Mouse (Mus musculus) heart, embryonic 11.5 days (tissue): ENCODE measurements around the gene Nos1ap. TPM values are rescaled to one million over a fixed set of nuclear protein-coding genes. Genes with fewer than 3 reads are reported as not detected.

ENCODE experiments used
- ATAC-seq: fragments of 200-750 bp; cut with Nextera tagmentation; replicated peaks from 2 replicates; pipeline ENCODE4 v1.8.0; 2017; ENCODE audit warnings: moderate library complexity; ENCODE audit not compliant: insufficient number of reproducible peaks, low FRiP score, low TSS enrichment
- H3K27ac ChIP-seq: fragments of 300-500 bp; sonication (generic); 2 replicates; pipeline ENCODE4 v1.5.1; 2014; ENCODE audit warnings: mild to moderate bottlenecking, low read depth, low read length
- H3K27me3 ChIP-seq: fragments of 300-500 bp; sonication (generic); 2 replicates; pipeline ENCODE4 v1.6.1; 2014; ENCODE audit warnings: mild to moderate bottlenecking, low read length, mixed read lengths; ENCODE audit not compliant: control insufficient read depth, insufficient read depth
- H3K36me3 ChIP-seq: fragments of 300-500 bp; sonication (generic); 2 replicates; pipeline ENCODE4 v1.6.1; 2014; ENCODE audit warnings: mild to moderate bottlenecking, low read length, moderate library complexity, mixed read lengths; ENCODE audit not compliant: control insufficient read depth, insufficient read depth
- H3K4me1 ChIP-seq: fragments of 300-500 bp; sonication (generic); 2 replicates; pipeline ENCODE4 v1.6.1; 2014; ENCODE audit warnings: low read length; ENCODE audit not compliant: control insufficient read depth, insufficient read depth
- H3K4me2 ChIP-seq: fragments of 300-500 bp; sonication (generic); 2 replicates; pipeline ENCODE4 v1.6.1; 2014; ENCODE audit warnings: mild to moderate bottlenecking, moderate library complexity
- H3K4me3 ChIP-seq: fragments of 300-500 bp; sonication (generic); 2 replicates; pipeline ENCODE4 v1.5.1; 2014; ENCODE audit warnings: low read depth, low read length
- H3K9ac ChIP-seq: fragments of 300-500 bp; sonication (generic); 2 replicates; pipeline ENCODE4 v1.6.1; 2014; ENCODE audit warnings: mild to moderate bottlenecking, low read depth, low read length, moderate library complexity
- H3K9me3 ChIP-seq: fragments of 300-500 bp; sonication (generic); replicated peaks from 2 replicates; pipeline ENCODE4 v1.6.1; 2016; ENCODE audit warnings: low read length; ENCODE audit not compliant: control insufficient read depth
- WGBS: fragments of 180-500 bp; shearing (Covaris S2); extraction: QIAGEN DNeasy Blood & Tissue Kit; methylation state at CpG from one replicate; pipeline ENCODE4 v1.1.7; 2014; ENCODE audit not compliant: insufficient replicate concordance; 5-methylcytosine and 5-hydroxymethylcytosine counted together
- polyA plus RNA-seq: library from polyadenylated mRNA; unstranded; fragments of >200 nt; fragmentation: Nextera tagmentation; extraction: Ambion mirVana; gene quantifications from 2 replicates; pipeline ENCODE4 v1.2.1, GENCODE M21; 2014

The Nos1ap gene
- polyA plus RNA-seq, 1 experiment from 2014 or later, result 15.5 TPM

DNA sequence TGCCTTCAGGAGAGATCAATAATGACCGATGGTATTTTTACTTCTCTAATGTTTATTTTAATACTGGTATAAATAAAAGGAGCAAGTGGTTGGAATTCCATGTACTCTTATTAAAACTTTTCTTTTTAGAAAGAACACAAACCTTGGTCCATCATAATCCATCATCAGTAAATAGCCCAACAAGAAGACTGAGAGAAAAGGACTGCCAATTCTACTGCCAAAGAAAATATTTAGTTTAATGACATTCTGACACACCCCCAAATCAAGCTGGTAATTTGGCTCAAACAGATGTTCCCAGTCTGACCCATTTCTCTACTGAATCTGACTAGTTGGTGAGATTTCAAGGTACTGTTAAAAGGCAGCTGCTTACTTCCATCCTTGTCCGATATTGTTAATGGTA lies 161.5 kb downstream of the Nos1ap start:
- no peak for ATAC-seq
- Histone ChIP-seq H3K36me3 (no peaks in the 10 kb centered on the region), H3K4me2 (no peak overlapping the region), H3K4me3 (no peak overlapping the region), H3K4me1 (peaks cover 18% of the 10 kb centered on the region), H3K9ac (no peak overlapping the region), H3K9me3 (no peaks in the 10 kb centered on the region), H3K27me3 (no peaks in the 10 kb centered on the region), H3K27ac (no peak overlapping the region)
- WGBS, result 84% methylated on average over 2 of the region's 2 CpGs

DNA sequence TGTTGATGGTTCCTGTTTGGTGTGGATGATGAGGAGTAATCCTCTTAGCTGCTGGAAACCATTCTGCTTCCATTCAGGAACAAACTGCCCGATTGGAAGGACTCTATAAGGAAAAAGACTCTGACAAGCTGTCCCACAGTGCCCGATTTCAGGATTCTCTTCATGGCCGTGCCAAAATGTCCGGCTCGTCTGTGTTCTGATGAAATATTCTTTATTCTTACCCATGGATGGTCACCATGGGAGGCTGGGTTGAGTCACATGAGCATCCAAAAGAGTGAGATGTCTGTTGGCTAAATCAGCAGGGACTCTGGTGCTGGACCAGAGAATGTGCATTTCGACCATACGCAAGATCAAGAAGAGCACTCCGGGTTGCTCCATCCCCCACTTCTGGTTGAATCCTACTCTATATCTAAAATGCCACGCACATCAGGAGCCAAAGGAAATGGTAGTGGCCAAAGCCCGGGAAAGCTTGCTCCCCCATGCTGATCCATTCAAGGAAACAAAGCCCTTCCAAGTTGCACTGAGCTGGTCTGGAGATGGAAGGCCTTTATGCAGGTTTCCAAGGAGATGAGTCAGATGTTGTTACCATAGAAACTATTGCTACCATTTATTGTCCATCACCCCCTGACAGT lies 165.3 kb downstream of the Nos1ap start:
- WGBS, result 87% methylated on average over 10 of the region's 10 CpGs
- Histone ChIP-seq H3K36me3 (no peaks in the 10 kb centered on the region), H3K27ac (no peak overlapping the region), H3K4me2 (no peak overlapping the region), H3K4me3 (no peak overlapping the region), H3K9ac (no peak overlapping the region), H3K27me3 (no peaks in the 10 kb centered on the region), H3K9me3 (no peaks in the 10 kb centered on the region), H3K4me1 (no peaks in the 10 kb centered on the region)
- no peak for ATAC-seq

DNA sequence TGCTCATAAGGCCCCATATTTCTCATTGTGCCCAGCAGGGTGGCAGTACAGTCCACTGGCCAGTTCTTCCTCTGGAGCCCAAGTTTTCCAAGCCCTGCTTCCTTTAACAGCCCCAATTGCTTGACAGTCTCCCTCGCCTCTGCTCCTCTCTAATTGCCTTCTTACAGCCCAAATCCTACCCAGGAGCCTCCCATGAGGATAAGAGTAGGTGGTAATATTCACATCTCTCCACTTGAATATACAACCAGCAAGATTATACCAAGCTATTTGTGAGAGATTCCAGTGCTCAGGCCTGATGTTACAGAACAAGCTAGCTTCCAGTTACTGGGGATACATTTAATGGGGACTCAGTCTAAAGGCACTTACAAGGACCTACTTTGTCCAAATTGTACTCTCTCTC lies 166.6 kb downstream of the Nos1ap start:
- no peaks in the 10 kb centered on the region for H3K27me3 ChIP-seq
- H3K4me3 ChIP-seq, result no peak overlapping the region
- no peaks in the 10 kb centered on the region for H3K9me3 ChIP-seq
- H3K36me3 ChIP-seq, result no peaks in the 10 kb centered on the region
- WGBS, result 79% methylated on average over 1 of the region's 1 CpGs
- no peak overlapping the region for H3K9ac ChIP-seq
- ATAC-seq, result no peak
- H3K4me1 ChIP-seq, result no peaks in the 10 kb centered on the region
- no peak overlapping the region for H3K4me2 ChIP-seq
- H3K27ac ChIP-seq, result no peak overlapping the region

DNA sequence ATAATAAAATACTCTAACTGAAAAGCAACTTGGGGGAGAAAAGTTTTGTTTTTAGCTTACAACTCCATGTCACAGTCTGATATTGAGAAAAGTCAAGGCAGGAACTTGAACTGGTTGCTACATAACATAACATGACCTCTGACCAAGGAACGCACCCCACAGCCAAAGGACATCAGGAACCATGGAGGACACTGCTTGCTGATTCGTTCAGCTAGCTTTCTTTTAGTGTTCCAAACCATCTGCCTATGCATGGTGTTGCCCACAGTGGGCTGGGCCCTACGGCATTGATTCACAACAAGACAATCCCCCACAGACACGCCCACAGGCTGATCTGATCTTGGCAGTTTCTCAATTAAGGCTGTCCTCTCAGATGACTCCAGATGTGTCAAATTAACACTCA lies 167.5 kb downstream of the Nos1ap start:
- Histone ChIP-seq H3K4me1 (no peaks in the 10 kb centered on the region), H3K4me3 (no peak overlapping the region), H3K9ac (no peak overlapping the region), H3K27ac (no peak overlapping the region), H3K4me2 (no peak overlapping the region), H3K27me3 (no peaks in the 10 kb centered on the region), H3K36me3 (no peaks in the 10 kb centered on the region), H3K9me3 (no peaks in the 10 kb centered on the region)
- WGBS, result 83% methylated on average over 4 of the region's 4 CpGs
- no peak for ATAC-seq

DNA sequence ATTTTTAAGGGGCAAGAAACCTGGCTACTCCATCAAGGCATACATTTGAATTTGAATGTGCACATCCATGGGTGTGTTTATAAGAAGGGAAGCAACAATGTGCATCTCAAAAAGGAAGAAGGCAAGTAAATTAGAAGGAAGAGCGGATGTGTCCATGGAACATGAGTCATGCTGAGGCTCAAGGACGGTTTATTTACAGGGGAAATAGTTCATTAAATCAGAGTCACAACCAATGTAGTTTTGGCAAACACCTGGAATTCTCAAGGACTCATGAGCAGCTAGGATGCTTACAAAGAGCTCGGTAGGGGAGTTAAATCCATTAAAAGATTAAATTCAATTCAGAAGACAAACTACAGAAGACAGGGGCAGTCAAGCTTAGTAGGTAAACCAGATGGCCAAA lies 169.7 kb downstream of the Nos1ap start:
- Histone ChIP-seq H3K36me3 (no peaks in the 10 kb centered on the region), H3K27ac (no peak overlapping the region), H3K9me3 (no peaks in the 10 kb centered on the region), H3K9ac (no peak overlapping the region), H3K4me3 (no peak overlapping the region), H3K4me2 (no peak overlapping the region), H3K27me3 (no peaks in the 10 kb centered on the region), H3K4me1 (no peaks in the 10 kb centered on the region)
- no peak for ATAC-seq
- 77% methylated on average over 3 of the region's 3 CpGs for WGBS

DNA sequence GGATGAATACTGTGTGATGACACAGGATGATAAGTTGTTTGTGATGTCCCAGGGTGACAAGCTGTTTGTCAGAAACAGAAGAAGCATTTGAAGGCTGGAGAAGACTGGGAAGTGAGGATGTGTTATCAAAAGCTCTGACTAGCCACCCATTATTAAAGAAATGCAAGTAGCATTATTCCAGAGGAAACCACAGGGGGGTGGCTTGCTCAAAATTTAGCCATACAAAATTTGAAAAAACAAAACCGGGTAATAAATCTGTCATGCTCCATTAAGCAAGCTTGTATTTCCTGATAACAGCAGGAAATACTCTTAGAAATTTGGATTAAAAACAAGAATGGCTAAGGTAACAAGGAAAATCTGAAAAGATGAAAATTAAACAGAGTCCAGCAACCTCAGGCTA lies 171.5 kb downstream of the Nos1ap start:
- Histone ChIP-seq H3K4me1 (no peaks in the 10 kb centered on the region), H3K4me3 (no peak overlapping the region), H3K9me3 (no peaks in the 10 kb centered on the region), H3K27me3 (no peaks in the 10 kb centered on the region), H3K9ac (no peak overlapping the region), H3K36me3 (no peaks in the 10 kb centered on the region), H3K27ac (no peak overlapping the region), H3K4me2 (no peak overlapping the region)
- ATAC-seq, result no peak
- 71% methylated on average over 1 of the region's 1 CpGs for WGBS

DNA sequence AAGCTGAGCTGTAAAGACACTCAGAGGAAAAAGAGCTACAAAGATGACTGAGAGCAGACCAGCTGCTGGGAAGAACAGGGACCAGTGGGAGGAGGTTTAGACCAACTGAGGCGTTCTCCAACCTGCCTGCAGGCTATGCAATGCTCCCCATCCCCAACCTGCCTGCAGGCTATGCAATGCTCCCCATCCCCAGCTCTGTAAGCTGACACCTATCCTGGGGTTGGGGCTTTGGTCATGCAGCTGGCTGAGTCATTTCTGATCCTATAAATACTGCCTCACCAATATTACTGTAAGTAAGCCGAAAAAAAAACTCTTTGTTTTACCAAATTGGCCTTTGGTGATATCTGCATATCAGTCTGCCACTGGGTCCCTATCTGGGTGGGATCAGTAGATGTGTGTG lies 172.7 kb downstream of the Nos1ap start:
- ATAC-seq, result no peak
- Histone ChIP-seq H3K4me3 (no peak overlapping the region), H3K36me3 (no peaks in the 10 kb centered on the region), H3K4me2 (no peak overlapping the region), H3K27me3 (no peaks in the 10 kb centered on the region), H3K27ac (no peak overlapping the region), H3K4me1 (no peaks in the 10 kb centered on the region), H3K9me3 (no peaks in the 10 kb centered on the region), H3K9ac (no peak overlapping the region)
- WGBS, result 54% methylated on average over 2 of the region's 2 CpGs

DNA sequence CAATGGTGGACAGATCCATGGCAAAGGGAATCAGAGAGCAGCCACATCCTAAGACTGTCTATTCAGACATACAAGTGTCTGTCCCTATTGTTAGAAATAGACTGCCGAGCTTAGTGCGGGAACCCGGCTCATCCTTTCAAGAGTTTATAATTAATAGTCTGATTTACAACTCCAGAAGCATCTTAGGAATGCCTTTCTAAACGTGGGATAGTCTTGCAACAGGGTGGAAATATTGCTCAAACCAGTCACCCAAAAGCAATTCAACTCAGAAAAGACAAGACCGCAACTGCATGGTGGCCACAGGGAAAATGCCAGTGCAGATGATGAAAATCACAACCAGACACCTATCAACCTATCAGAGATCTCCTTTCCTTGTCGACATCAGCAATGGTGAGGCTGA lies 173.5 kb downstream of the Nos1ap start:
- Histone ChIP-seq H3K9ac (no peak overlapping the region), H3K27me3 (no peaks in the 10 kb centered on the region), H3K36me3 (no peaks in the 10 kb centered on the region), H3K4me1 (peaks cover 5% of the 10 kb centered on the region; the same call in 1 of the 2 replicates), H3K9me3 (no peaks in the 10 kb centered on the region), H3K27ac (no peak overlapping the region), H3K4me2 (no peak overlapping the region), H3K4me3 (no peak overlapping the region)
- no peak for ATAC-seq
- WGBS, result 66% methylated on average over 6 of the region's 6 CpGs

DNA sequence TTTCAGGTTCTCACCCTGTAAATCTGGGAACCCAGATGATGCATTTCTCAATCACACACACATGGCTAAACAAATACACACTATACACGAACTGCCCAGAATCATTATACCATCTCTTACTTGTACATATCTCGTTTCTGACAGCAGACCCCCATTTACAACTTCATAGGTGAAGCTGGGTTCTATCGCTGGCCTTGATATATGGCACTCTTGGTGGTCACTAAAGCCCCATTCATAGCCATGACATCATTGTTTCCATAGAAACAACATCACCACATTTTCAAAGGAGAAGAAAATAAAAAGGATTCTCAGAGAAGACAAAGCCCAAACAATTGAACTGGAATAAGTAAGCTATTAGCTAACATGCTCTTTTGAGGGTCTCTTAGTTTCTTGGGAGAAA lies 174.3 kb downstream of the Nos1ap start:
- WGBS, result 74% methylated on average over 3 of the region's 3 CpGs
- Histone ChIP-seq H3K4me2 (no peak overlapping the region), H3K9ac (no peak overlapping the region), H3K27ac (no peak overlapping the region), H3K4me3 (no peak overlapping the region), H3K36me3 (no peaks in the 10 kb centered on the region), H3K4me1 (peaks cover 8% of the 10 kb centered on the region; the same call in 1 of the 2 replicates), H3K27me3 (no peaks in the 10 kb centered on the region), H3K9me3 (no peaks in the 10 kb centered on the region)
- no peak for ATAC-seq
